Mouse (Mus musculus): ENCODE measurements at regions not wholly inside any gene's neighbourhood (a gene's known extent, or its start where the extent isn't known, plus 50 kb on each side); places are given as distances from the start of the nearest gene placed in this dataset.

DNA sequence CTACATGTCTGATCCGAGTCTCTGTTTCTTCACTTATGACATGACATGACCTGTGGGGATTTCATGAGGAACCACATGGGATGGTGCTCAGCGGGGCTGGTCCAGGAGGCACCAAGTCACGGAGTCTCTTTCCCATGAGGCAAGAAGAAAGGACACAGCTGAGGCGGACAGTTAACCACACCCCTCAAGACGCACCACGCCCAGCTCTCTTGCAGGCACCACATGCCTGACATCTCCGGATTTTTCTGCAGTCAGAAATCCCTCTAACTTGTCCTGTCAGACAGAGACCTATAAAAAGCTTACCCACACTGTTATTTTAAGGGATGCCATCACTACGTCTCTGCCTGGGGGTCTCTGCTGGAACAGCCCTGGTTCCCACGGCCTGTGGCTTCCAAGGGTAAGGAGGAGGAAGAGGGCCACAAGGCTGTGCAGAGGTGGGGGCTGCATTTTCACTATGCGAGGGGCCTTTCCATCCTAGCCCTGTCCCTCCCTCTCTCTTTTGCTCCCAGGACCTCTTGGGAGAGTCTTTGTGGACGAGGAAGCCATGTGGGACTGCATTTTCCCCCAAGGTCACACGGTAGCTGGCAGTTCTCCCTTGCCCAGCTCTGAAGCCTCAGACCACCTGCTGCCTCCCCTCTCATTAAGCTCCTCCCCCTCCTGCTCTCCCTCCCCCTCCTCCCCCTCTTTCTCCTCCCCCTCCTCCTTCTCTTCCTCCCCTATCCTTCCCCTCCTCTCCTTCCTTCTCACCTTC, 154.6 kb upstream of the Gm26897 start:
- TF ChIP-seq USF1 (IDR thresholded peaks at IDR 0.05; ENCODE audit: low read depth, low read length) (no peak), POLR2A (IDR thresholded peaks at IDR 0.05; ENCODE audit: low read depth, low read length) (no peak), NRF1 (IDR thresholded peaks at IDR 0.05; ENCODE audit: low read depth, low read length) (no peak), CTCF (conservative IDR thresholded peaks at IDR 0.05 in 1 of 2, IDR thresholded peaks at IDR 0.05 in 1 of 2; ENCODE audit: low read depth in 2 of 2, low read length in 2 of 2) (no peak), BHLHE40 (IDR thresholded peaks at IDR 0.05; ENCODE audit: low read depth, low read length) (no peak), HCFC1 (IDR thresholded peaks at IDR 0.05; ENCODE audit: low read depth, low read length) (no peak)

Measured in CH12.LX (cell line).